Mouse (Mus musculus) midbrain, embryonic 12.5 days (tissue): ENCODE results near the gene Nt5c2. TPM values are rescaled to one million over a fixed set of nuclear protein-coding genes. Genes with fewer than 3 reads are reported as not detected.

ENCODE experiments used
- ATAC-seq: fragments of 200-750 bp; cut with Nextera tagmentation; 2 replicates; pipeline ENCODE4 v1.8.0; 2017; ENCODE audit warnings: low read depth, moderate TSS enrichment, moderate library complexity; ENCODE audit not compliant: low FRiP score
- H3K27ac ChIP-seq: fragments of 300-500 bp; sonication (generic); replicated peaks from 2 replicates; pipeline ENCODE4 v1.5.1; 2016; ENCODE audit warnings: mild to moderate bottlenecking
- H3K27me3 ChIP-seq: fragments of 300-500 bp; sonication (generic); 2 replicates; pipeline ENCODE4 v1.6.1; 2016; ENCODE audit warnings: mild to moderate bottlenecking
- H3K36me3 ChIP-seq: fragments of 300-500 bp; sonication (generic); 2 replicates; pipeline ENCODE4 v1.6.1; 2016
- H3K4me1 ChIP-seq: fragments of 300-500 bp; sonication (generic); 2 replicates; pipeline ENCODE4 v1.6.1; 2016
- H3K4me2 ChIP-seq: fragments of 300-500 bp; sonication (generic); replicated peaks from 2 replicates; pipeline ENCODE4 v1.6.1; 2016; ENCODE audit warnings: mild to moderate bottlenecking, moderate library complexity
- H3K4me3 ChIP-seq: fragments of 300-500 bp; sonication (generic); 2 replicates; pipeline ENCODE4 v1.5.1; 2016; ENCODE audit warnings: mild to moderate bottlenecking
- H3K9ac ChIP-seq: fragments of 300-500 bp; sonication (generic); replicated peaks from 2 replicates; pipeline ENCODE4 v1.6.1; 2016; ENCODE audit warnings: mild to moderate bottlenecking, moderate library complexity
- H3K9me3 ChIP-seq: fragments of 300-500 bp; sonication (generic); 2 replicates; pipeline ENCODE4 v1.6.1; 2016; ENCODE audit warnings: mild to moderate bottlenecking
- WGBS: fragments of 180-500 bp; shearing (Covaris S2); methylation state at CpG from one replicate; pipeline ENCODE4 v1.1.7; 2016; 5-methylcytosine and 5-hydroxymethylcytosine counted together
- polyA plus RNA-seq: library from polyadenylated mRNA; unstranded; fragments of >200 nt; fragmentation: Nextera tagmentation; extraction: Ambion mirVana; gene quantifications from 2 replicates; pipeline ENCODE4 v1.2.1, GENCODE M21; 2016

Nt5c2 gene
- polyA plus RNA-seq, 1 experiment from 2014 or later = 84.8 TPM

DNA sequence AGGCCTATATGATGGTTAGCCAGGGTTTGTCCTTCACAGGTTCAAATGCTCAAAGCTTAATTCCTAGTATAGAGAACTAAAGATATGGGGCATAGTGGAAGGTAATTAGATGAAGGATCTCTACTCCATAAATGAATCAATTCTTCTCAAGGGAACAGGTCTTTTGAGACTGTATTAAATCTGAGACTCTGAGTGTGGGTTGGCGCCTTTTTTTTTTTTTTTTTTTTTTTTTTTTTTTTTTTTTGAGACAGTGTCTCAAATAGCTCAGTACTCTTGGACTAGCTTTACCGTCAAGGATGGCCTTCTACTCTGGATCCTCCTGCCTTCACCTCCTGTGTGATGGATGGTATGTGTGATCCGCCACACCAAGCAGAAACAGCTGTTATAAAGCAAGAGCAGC lies 21.6 kb upstream of the Nt5c2 start:
- no peak overlapping the region for H3K9ac ChIP-seq
- H3K4me3 ChIP-seq = no peak overlapping the region
- H3K4me1 ChIP-seq = no peaks in the 10 kb centered on the region
- H3K36me3 ChIP-seq = peaks cover 61% of the 10 kb centered on the region
- no peak for ATAC-seq
- H3K27ac ChIP-seq = no peak overlapping the region
- H3K27me3 ChIP-seq = no peaks in the 10 kb centered on the region
- H3K9me3 ChIP-seq = no peaks in the 10 kb centered on the region
- 85% methylated on average over 3 of the region's 3 CpGs for WGBS
- H3K4me2 ChIP-seq = no peak overlapping the region

DNA sequence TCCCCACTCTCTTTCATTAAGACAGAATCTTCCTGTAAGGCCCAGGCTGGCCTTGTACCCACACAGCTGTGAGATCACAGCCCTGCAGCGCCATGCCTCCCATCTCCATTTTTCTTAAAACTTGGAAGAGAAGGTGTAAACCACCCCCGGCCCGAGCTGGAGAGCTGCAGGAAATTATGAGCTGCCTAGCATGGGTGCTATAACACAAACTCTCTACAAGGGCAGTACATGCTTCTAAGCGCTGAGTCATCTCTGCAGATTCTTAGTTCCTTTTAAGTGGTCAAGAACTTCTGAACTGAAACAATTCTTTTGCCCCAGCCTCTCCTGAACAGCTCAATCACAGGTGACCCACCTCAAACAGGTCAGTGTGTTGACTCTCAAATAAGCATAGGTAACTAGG lies 20.0 kb upstream of the Nt5c2 start:
- no peak overlapping the region for H3K4me2 ChIP-seq
- H3K4me1 ChIP-seq = no peaks in the 10 kb centered on the region
- no peak overlapping the region for H3K27ac ChIP-seq
- H3K4me3 ChIP-seq = no peak overlapping the region
- H3K9ac ChIP-seq = no peak overlapping the region
- H3K27me3 ChIP-seq = no peaks in the 10 kb centered on the region
- WGBS = 91% methylated on average over 4 of the region's 4 CpGs
- ATAC-seq = no peak
- peaks cover 50% of the 10 kb centered on the region for H3K36me3 ChIP-seq
- H3K9me3 ChIP-seq = no peaks in the 10 kb centered on the region

DNA sequence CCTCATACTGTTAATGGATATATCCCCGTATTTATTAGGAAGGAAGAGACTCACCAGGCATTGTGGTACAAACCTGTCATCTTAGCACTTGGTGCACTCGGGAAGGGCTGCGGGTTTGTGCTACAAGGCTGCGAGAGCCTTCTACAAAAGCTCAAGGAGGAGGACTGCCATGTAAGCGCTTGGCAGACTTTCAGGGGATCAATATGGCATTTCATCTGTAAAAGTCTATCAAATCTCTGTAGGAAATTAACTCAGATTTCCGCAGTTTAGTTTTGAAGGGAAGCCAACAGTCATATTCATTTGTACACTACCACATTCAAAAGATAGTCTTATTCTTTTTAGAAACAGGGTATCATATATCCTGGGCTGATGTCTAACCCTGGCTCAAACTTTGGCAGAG lies 16.8 kb upstream of the Nt5c2 start:
- no peaks in the 10 kb centered on the region for H3K4me1 ChIP-seq
- H3K9me3 ChIP-seq = no peaks in the 10 kb centered on the region
- no peak overlapping the region for H3K4me3 ChIP-seq
- no peak overlapping the region for H3K9ac ChIP-seq
- no peak overlapping the region for H3K4me2 ChIP-seq
- 91% methylated on average over 6 of the region's 6 CpGs for whole genome bisulfite sequencing
- peaks cover 25% of the 10 kb centered on the region for H3K36me3 ChIP-seq
- no peaks in the 10 kb centered on the region for H3K27me3 ChIP-seq
- ATAC-seq = no peak
- H3K27ac ChIP-seq = no peak overlapping the region

DNA sequence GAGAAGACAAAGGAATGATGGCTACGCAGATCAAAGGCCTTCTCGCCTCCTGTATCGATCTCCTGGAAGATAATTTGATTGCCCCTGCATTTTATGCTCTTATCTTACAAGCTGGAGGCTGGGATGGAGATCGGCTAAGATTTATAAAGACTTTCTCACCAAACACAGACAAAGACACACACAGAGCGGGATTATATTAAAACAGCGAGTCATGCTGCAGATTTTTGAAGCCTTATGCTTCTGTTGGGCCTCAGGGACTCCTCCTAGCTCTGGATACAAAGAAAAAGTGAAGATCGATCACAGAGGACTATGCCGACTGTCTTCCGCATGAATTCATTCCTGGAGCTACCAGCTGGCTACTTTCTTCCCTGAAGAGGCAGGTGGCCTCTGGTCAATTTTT lies 14.8 kb upstream of the Nt5c2 start:
- 63% methylated on average over 9 of the region's 9 CpGs for WGBS
- no peak overlapping the region for H3K4me2 ChIP-seq
- H3K4me3 ChIP-seq = no peak overlapping the region
- no peaks in the 10 kb centered on the region for H3K9me3 ChIP-seq
- ATAC-seq = no peak
- no peak overlapping the region for H3K9ac ChIP-seq
- no peaks in the 10 kb centered on the region for H3K27me3 ChIP-seq
- no peaks in the 10 kb centered on the region for H3K4me1 ChIP-seq
- peaks cover 33% of the 10 kb centered on the region for H3K36me3 ChIP-seq
- peak overlapping the region; percentile 84 for H3K27ac ChIP-seq

DNA sequence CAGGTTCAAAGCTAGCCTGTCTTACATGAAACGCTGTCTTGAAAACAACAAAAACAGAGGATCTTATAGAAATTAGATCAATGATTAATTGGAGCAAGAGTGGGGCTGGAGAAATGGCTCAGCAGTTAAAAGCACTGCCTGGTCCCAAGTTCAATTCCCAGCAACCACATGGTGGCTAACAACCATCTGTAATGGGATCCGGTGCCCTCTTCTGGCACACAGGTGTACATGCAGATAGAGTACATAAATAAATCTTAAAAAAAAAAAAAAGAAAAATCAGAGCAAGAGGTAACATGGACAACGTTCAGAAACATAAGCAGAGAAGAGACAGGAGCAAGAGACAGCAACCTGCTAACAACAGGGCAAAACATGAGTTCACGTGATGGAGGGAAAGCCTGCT lies 11.6 kb upstream of the Nt5c2 start:
- no peak overlapping the region for H3K9ac ChIP-seq
- no peaks in the 10 kb centered on the region for H3K27me3 ChIP-seq
- no peak overlapping the region for H3K27ac ChIP-seq
- no peaks in the 10 kb centered on the region for H3K4me1 ChIP-seq
- no peak overlapping the region for H3K4me2 ChIP-seq
- 90% methylated on average over 4 of the region's 4 CpGs for WGBS
- no peaks in the 10 kb centered on the region for H3K9me3 ChIP-seq
- peaks cover 37% of the 10 kb centered on the region for H3K36me3 ChIP-seq
- no peak overlapping the region for H3K4me3 ChIP-seq
- no peak for ATAC-seq

DNA sequence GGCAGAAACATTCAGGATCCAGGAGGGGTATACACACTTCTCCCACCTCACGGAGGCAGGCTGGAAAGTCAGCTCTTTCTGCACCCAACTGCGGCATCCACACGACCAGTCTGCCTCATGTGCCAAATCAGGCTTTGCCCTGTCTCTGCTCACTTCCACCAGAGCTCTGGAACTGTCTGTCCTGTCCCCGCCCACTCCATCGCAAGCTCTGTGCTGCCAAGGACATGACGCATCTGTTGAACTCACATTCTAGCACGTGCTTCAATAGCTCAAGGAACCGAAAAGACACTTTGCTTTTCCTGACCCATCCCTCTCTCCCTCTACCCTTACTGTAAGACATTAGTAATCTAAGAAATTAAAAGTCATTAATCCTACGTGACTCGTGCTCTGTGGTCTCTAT lies 10.0 kb upstream of the Nt5c2 start:
- Histone ChIP-seq H3K27me3 (no peaks in the 10 kb centered on the region), H3K36me3 (peaks cover 38% of the 10 kb centered on the region), H3K9ac (no peak overlapping the region), H3K27ac (no peak overlapping the region), H3K9me3 (no peaks in the 10 kb centered on the region), H3K4me2 (no peak overlapping the region), H3K4me1 (no peaks in the 10 kb centered on the region), H3K4me3 (no peak overlapping the region)
- 90% methylated on average over 10 of the region's 10 CpGs for WGBS
- no peak for ATAC-seq

DNA sequence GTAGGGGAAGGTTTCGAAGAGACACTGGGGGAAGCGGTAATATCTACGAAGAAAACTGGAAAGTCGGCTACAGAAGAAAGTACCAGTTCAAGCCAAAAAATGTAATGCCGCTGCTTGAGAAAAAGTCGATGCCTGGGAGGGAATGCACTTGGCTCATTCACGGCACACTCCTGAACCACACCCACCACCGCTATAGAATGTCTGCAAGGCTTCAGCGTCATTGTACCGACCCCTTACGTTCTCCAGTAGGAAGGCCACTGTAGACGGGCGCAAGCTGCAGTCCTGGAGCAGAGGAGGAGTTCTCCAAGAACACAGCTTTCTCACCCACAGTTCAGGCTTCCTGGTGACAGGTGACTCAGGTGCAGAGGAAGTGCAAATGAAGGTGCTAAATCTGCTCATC lies 8.6 kb upstream of the Nt5c2 start:
- WGBS = 91% methylated on average over 13 of the region's 13 CpGs

DNA sequence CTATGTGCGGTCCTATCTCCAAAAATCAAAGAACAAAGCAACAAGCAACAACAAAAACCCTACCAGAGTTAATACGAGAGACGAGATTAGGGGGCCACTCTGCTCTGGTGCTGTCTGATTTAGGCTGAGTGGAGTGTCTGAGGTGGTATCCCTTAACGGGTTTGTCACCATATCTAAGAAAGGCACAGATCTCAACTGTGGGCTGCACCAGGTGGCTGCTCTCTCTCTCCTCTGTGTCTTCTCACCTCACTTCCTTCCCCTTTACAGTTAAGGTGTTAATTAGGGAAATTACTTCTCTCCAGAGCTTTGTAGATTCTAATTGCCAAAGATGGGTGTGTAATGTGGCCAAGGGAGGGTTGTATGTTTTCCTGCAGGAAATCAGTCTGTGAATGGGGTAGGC lies 7.8 kb upstream of the Nt5c2 start:
- Histone ChIP-seq H3K4me1 (peaks cover 6% of the 10 kb centered on the region), H3K9me3 (no peaks in the 10 kb centered on the region), H3K27ac (no peak overlapping the region), H3K27me3 (peaks cover 3% of the 10 kb centered on the region; the same call in 1 of the 2 replicates), H3K36me3 (peaks cover 38% of the 10 kb centered on the region), H3K4me3 (no peak overlapping the region), H3K9ac (no peak overlapping the region), H3K4me2 (no peak overlapping the region)
- WGBS = 92% methylated on average over 4 of the region's 4 CpGs
- ATAC-seq = no peak

More for the DNA sequence above, 8.6 kb upstream of the Nt5c2 start:
- peaks cover 6% of the 10 kb centered on the region for H3K4me1 ChIP-seq
- H3K9me3 ChIP-seq = no peaks in the 10 kb centered on the region
- no peak for ATAC-seq
- H3K27me3 ChIP-seq = no peaks in the 10 kb centered on the region
- H3K4me3 ChIP-seq = no peak overlapping the region
- no peak overlapping the region for H3K4me2 ChIP-seq
- H3K27ac ChIP-seq = no peak overlapping the region
- no peak overlapping the region for H3K9ac ChIP-seq
- peaks cover 38% of the 10 kb centered on the region for H3K36me3 ChIP-seq

DNA sequence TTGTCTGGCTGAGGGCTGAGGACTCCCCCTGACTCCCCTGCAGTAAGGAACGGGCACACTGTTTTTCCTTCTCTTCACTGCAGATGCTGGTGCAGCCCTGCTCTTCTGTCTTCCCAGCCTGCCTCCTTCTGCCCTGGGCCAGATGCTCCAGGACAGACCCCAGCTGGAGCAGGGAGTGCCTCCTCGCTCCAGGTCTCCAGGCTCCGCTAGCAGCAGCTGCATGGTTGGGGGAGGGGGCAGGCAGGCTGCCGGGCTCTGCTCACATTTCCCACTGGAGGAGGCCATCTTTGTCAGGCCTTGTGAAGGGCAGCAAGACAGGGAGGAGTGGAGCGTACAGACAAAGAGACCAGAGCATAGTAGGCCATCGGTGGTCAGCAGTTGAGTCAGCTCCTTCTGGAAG lies 4.4 kb upstream of the Nt5c2 start:
- H3K36me3 ChIP-seq = peaks cover 18% of the 10 kb centered on the region
- H3K27me3 ChIP-seq = peaks cover 30% of the 10 kb centered on the region
- no peaks in the 10 kb centered on the region for H3K9me3 ChIP-seq
- peak overlapping the region; percentile 58 for H3K4me2 ChIP-seq
- ATAC-seq = peak; percentile 76
- H3K9ac ChIP-seq = peak overlapping the region; percentile 55
- H3K4me1 ChIP-seq = peaks cover 19% of the 10 kb centered on the region
- H3K27ac ChIP-seq = peak overlapping the region; percentile 82
- 24% methylated on average over 6 of the region's 6 CpGs for WGBS
- peak overlapping the region; percentile 61 for H3K4me3 ChIP-seq

DNA sequence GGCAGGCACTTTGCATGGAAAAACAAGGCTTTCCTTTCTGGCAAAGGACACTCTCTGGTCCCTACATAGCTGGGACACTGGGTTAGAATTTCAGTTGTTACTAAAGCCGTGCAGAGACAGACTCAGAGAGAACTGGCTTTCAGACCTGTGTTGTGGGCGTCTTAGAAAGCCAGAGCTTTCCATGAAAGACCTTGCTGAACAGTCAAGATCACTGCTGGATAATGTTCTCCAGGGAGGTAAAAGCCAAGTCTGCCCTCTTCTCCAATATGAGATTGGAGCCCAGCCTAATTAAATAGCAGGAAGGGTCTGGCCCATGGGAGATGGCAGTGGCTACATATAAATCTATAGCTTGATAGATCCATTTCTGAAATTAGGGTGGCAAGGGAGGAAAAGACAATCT lies 3.4 kb upstream of the Nt5c2 start:
- H3K4me3 ChIP-seq = peak overlapping the region; percentile 61
- H3K9ac ChIP-seq = peak overlapping the region; percentile 55

DNA sequence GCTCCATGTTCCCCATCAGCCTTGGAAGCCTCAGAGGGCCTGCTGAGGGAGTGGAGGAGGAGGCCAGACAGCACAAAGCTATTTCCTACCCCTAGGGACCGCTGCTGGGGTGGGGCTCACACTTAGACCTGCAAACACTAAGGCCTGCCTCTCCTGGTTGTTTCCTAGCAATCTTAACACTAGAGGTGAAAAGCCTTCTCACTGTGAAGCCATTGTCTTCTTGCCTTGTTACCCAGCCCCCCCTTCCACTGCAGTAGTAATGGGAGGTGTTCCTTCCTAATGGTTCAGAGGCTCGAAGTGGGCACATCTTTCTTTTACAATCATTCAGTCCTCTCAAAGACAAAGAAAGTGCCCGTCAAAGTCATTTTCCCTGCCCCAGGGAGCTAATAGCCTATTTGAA lies 2.9 kb upstream of the Nt5c2 start:
- H3K36me3 ChIP-seq = peaks cover 9% of the 10 kb centered on the region
- H3K4me1 ChIP-seq = peaks cover 19% of the 10 kb centered on the region
- H3K4me2 ChIP-seq = peak overlapping the region; percentile 58
- H3K9ac ChIP-seq = peak overlapping the region; percentile 55
- peak overlapping the region; percentile 82 for H3K27ac ChIP-seq
- peak overlapping the region; percentile 61 for H3K4me3 ChIP-seq
- 4% methylated on average over 3 of the region's 3 CpGs for WGBS
- no peaks in the 10 kb centered on the region for H3K9me3 ChIP-seq
- no peak for ATAC-seq
- H3K27me3 ChIP-seq = peaks cover 45% of the 10 kb centered on the region

More for the DNA sequence above, 3.4 kb upstream of the Nt5c2 start:
- Histone ChIP-seq H3K4me1 (peaks cover 19% of the 10 kb centered on the region), H3K27ac (peak overlapping the region; percentile 82), H3K36me3 (peaks cover 10% of the 10 kb centered on the region), H3K9me3 (no peaks in the 10 kb centered on the region), H3K4me2 (peak overlapping the region; percentile 58), H3K27me3 (peaks cover 40% of the 10 kb centered on the region)
- WGBS = 31% methylated on average over 2 of the region's 2 CpGs
- no peak for ATAC-seq

DNA sequence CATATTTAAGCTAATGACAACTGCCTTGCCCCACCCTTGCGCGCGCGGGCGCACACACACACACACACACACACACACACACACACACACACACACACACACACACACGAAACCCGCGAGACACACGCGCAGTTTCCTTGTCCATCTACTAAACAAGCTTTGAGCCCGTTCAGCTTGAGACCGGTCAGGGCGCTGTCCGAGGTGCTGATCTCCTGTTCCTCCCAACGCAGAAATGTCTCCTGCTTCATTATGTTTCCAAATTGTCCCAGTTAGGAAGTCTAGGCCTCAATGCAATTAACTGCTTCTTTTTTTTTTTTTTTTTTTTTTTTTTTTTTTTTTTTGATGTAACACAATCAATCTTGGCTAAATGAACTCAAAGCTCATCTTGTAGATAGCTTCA lies 1.5 kb upstream of the Nt5c2 start:
- peaks cover 19% of the 10 kb centered on the region for H3K4me1 ChIP-seq
- H3K9ac ChIP-seq = peak overlapping the region; percentile 79
- peaks cover 55% of the 10 kb centered on the region for H3K27me3 ChIP-seq
- H3K27ac ChIP-seq = peak overlapping the region; percentile 65
- H3K9me3 ChIP-seq = no peaks in the 10 kb centered on the region
- 2% methylated on average over 10 of the region's 15 CpGs for WGBS
- peak overlapping the region; percentile 61 for H3K4me3 ChIP-seq
- no peak for ATAC-seq
- peaks cover 1% of the 10 kb centered on the region for H3K36me3 ChIP-seq
- peak overlapping the region; percentile 58 for H3K4me2 ChIP-seq

DNA sequence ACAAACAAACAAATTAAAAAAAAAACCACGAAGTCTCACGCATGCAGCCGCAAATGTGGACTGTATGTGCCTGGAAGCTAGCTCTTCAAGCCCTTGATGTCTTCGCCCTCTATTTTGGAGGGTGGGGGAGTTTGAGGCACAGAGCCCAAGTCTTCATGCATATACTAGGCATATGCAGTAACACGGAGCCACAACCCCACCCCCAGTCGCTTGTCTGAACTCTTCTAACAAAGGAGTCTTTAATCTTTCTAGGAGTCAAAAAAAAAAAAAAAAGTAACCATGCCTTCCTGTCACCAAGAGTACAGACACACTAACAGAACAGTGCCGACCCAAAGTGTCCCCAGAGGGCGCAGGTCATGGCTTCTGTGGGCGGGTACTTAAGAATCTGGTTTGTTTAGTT lies 1.0 kb upstream of the Nt5c2 start:
- H3K9ac ChIP-seq = peak overlapping the region; percentile 79
- H3K9me3 ChIP-seq = no peaks in the 10 kb centered on the region
- H3K36me3 ChIP-seq = no peaks in the 10 kb centered on the region; the same call in 1 of the 2 replicates
- WGBS = 3% methylated on average over 9 of the region's 9 CpGs
- peaks cover 55% of the 10 kb centered on the region for H3K27me3 ChIP-seq
- peak overlapping the region; percentile 58 for H3K4me2 ChIP-seq
- peak overlapping the region; percentile 86 for H3K27ac ChIP-seq
- no peak for ATAC-seq
- peak overlapping the region; percentile 61 for H3K4me3 ChIP-seq
- peaks cover 19% of the 10 kb centered on the region for H3K4me1 ChIP-seq
